Mouse (Mus musculus) G1E (cell line): ENCODE data around the gene Cic. TPM values are rescaled to one million over a fixed set of nuclear protein-coding genes. Genes with fewer than 3 reads are reported as not detected.

Experiments
- ATAC-seq: 2 replicates; pipeline ENCODE4 v1.8.0; 2016; ENCODE audit warnings: mild to moderate bottlenecking; ENCODE audit not compliant: insufficient number of reproducible peaks, poor library complexity, low FRiP score, severe bottlenecking; ENCODE audit errors: extremely low read depth
- DNase-seq: peaks from one replicate; pipeline ENCODE4 v3.0.0; 2012; ENCODE audit warnings: low spot score
- H3K27me3 ChIP-seq: 2 replicates; pipeline ENCODE4 v1.6.1; 2012; ENCODE audit warnings: mild to moderate bottlenecking, low read length, inconsistent platforms; ENCODE audit not compliant: insufficient read depth
- H3K36me3 ChIP-seq: replicated peaks from 2 replicates; pipeline ENCODE3; 2012; ENCODE audit warnings: mild to moderate bottlenecking, inconsistent platforms
- H3K4me1 ChIP-seq: 2 replicates; pipeline ENCODE4 v1.6.1; 2012; ENCODE audit warnings: low read depth, low read length, inconsistent platforms, mixed read lengths; ENCODE audit not compliant: insufficient read depth
- H3K4me3 ChIP-seq: 2 replicates; pipeline ENCODE4 v1.5.1; 2012; ENCODE audit warnings: low read depth, mild to moderate bottlenecking, inconsistent platforms, low read length, moderate library complexity, mixed read lengths
- H3K9me3 ChIP-seq: replicated peaks from 2 replicates; pipeline ENCODE4 v1.6.1; 2012; ENCODE audit warnings: inconsistent platforms
- CTCF ChIP-seq: IDR thresholded peaks from 2 replicates; pipeline ENCODE4 v1.5.1; 2012; ENCODE audit warnings: low read depth, low read length, inconsistent platforms, mixed read lengths
- GATA1 ChIP-seq: IDR thresholded peaks from 2 replicates; pipeline ENCODE4 v1.6.1; 2012; ENCODE audit warnings: borderline replicate concordance, low read length, inconsistent platforms, mixed read lengths
- GATA2 ChIP-seq: IDR thresholded peaks from 2 replicates; pipeline ENCODE4 v1.6.1; 2012; ENCODE audit warnings: low read depth, low read length, inconsistent platforms, borderline replicate concordance
- POLR2AphosphoS5 ChIP-seq: IDR thresholded peaks from 2 replicates; pipeline ENCODE4 v1.6.1; 2012; ENCODE audit warnings: low read depth, low read length, inconsistent platforms; ENCODE audit not compliant: insufficient replicate concordance
- TAL1 ChIP-seq: conservative IDR thresholded peaks from 2 replicates; pipeline ENCODE4 v1.6.1; 2012; ENCODE audit warnings: low read depth, low read length, inconsistent platforms, mixed read lengths
- polyA plus RNA-seq: library from polyadenylated mRNA; stranded (reverse); fragments of >175 nt; gene quantifications from 2 replicates; pipeline ENCODE4 v1.2.3, GENCODE M21; 2012
- total RNA-seq, 2 experiments: library from RNA; stranded (forward) in 1 of 2; stranded (reverse) in 1 of 2; fragments of 200-1000 nt in 1 of 2; fragments of >200 nt in 1 of 2; fragmentation: Nextera tagmentation in 1 of 2; gene quantifications; 2 replicates each; pipeline ENCODE4 v1.2.3; 2014 to 2017

Gene Cic
- total and polyA plus RNA-seq, 3 experiments, result 32.2 to 382 (median 160) TPM

DNA sequence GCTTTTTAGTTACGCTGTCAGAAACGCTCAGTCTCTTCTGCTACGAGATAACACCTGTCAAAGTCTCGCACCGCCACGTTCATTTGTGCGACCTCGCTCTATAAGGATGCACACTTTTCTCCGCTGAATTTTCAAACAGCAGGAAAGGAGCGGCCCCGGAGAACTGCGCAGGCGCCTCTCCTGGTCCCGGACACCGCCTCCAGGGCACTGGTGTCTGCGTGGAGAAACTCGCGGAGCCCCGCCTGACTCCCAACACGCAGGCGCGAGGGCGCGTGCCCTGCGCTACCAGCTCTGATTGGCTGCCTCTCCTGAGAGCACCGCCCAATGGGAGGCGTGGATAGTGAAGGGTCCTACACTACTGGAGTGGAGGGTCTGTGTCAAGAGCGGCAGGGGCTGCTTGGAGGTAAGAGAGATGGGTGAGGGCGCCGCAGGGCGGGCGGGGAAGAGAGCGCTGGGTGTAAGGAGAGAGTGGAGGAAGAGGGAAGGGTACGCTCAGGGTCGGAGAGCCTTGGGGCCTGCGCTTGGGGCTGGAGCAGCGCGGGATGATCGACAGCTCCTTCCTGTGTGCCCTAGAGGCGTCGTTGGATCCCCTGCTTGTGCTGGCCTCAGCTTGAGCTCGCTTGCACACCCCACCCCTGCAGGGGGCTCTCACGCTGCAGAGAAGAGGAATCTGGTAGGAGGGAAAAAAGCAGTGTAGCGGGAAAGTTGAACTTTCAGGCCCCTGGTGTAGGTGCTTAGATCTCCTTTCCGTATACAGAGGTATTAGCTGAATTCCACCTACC, 46.2 kb upstream of the Cic start, which contains the start of gene Zfp526:
Gene Zfp526 (plus strand): TSS at position 324 of the 782 bp plus-strand sequence.
- H3K9me3 ChIP-seq, result no peaks in the 10 kb centered on the region
- H3K4me3 ChIP-seq, result peak within 1 kb of the TSS; percentile 90
- TF ChIP-seq GATA1 (no peak), GATA2 (no peak), POLR2AphosphoS5 (no peak)
- peaks cover 79% of the 10 kb centered on the region for H3K4me1 ChIP-seq
- DNase-seq (peak; percentile 96), ATAC-seq (peak; percentile 70)
- no peaks in the 10 kb centered on the region for H3K27me3 ChIP-seq
- H3K36me3 ChIP-seq, result peaks cover 55% of the 10 kb centered on the region

DNA sequence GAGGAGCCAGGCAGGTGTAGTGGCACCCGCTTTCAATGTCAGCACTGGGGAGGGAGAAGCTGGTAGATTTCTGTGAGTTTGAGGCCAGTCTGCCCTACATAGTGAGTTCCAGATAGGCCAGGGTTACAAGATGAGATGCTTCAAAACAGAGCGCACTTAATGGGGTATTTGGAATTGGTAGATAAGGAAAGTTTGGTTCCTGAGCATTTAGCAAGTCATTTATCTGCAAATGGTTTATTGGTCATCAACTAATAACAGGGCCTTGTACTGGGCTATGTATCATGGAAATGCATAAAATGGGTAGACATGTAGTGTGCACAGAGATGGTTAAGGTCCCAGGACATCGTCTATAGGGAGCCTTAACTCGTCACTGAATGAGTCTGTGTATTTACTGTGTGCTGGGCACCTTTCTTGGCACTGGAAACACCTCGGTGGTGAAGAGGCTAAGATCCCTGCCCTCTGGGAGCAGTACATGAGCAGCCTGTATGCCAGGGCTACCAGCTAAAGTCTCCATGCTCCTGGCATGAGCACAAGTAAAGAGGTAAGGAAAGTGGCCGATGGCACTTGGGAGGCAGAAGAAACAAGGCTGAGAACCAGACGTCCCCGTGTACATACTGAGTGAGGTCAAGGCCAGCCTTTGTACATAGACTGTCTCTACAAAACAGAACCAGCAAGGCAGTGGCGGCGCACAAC, 45.1 kb upstream of the Cic start:
- peaks cover 88% of the 10 kb centered on the region for H3K4me1 ChIP-seq
- TF ChIP-seq TAL1 (peak; percentile 32), CTCF (no peak), GATA1 (no peak), POLR2AphosphoS5 (no peak), GATA2 (no peak)
- no peaks in the 10 kb centered on the region for H3K27me3 ChIP-seq
- no peaks in the 10 kb centered on the region for H3K9me3 ChIP-seq
- peak overlapping the region; percentile 90 for H3K4me3 ChIP-seq
- ATAC-seq, result no peak
- H3K36me3 ChIP-seq, result peaks cover 61% of the 10 kb centered on the region
- no peak for DNase-seq

DNA sequence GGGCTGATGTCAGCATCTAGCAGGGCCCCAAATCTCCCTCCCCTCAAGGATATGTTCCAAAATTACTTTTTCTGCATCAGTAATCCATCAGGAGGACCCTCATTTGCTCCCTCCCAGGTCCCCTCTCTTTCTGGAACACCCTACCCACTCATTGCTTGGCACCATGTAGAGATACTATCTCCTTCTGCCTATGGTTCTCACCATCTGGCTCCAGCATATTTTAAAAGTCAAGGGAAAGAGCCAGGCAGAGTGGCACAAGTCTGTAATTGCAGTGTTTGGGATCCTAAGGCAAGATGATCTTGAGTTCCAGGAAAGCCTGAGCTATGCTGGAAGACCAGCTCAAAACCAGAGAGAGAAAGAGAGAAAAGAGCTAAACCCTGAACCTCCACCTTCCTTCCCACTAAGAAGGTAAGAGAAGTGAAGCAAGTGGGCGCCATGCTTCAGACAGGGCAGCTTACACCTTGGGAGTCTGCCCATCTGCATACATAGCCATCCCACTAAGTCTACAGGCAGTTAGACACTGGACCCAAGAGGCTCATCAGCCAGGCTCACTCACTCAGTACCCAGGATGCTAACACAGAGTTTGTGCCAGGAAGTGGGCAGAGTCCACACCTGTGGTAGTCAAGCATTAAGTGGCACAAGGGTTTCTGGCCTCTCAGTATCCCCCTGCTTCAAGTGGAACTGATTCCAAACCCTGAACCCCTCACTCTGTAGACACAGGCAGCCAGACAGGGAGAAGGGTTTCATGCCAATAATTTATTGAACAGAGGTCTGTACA, 39.8 kb upstream of the Cic start:
- DNase-seq, result no peak
- Histone ChIP-seq H3K4me3 (peak overlapping the region; percentile 21; the same call in 1 of the 2 replicates), H3K36me3 (peaks cover 99% of the 10 kb centered on the region), H3K9me3 (no peaks in the 10 kb centered on the region), H3K27me3 (no peaks in the 10 kb centered on the region), H3K4me1 (peaks cover 92% of the 10 kb centered on the region)
- ATAC-seq, result no peak
- TF ChIP-seq GATA2 (no peak), POLR2AphosphoS5 (no peak), TAL1 (no peak), CTCF (no peak), GATA1 (no peak)

DNA sequence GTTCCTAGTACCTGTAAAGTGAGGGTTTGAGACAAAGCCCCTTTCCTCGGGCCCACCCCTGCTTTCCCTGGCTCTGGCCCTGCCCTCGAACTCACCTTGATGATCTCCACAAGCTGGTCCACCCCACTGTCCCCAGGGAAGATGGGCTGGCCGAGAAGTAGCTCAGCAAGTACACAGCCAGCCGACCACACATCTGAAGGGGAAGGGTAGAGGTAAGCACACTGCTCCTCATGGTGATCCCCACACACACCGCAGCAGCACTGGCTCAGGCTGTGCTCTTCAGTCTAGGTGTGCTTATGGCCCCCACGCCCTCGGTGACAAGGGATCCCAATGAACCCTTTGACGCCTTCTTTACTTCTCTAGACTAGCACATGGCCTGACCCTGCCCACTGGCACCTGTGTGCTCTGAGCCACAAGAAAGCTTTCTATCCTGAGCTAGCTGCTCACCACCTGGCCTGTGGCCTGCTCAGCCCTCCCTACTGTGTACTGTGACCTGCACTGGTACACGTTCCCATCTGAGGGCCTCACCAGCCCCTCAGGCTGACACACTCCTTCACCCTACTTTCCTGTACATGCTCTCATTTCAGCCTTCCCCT, 36.7 kb upstream of the Cic start:
- Histone ChIP-seq H3K27me3 (no peaks in the 10 kb centered on the region), H3K4me3 (0 out of 2 replicates have a peak overlapping the region, but pooled peaks have one; percentile 3), H3K4me1 (peaks cover 89% of the 10 kb centered on the region), H3K36me3 (peaks cover 100% of the 10 kb centered on the region), H3K9me3 (no peaks in the 10 kb centered on the region)
- no peak for ATAC-seq
- DNase-seq, result no peak
- no peak for TF ChIP-seq GATA1
- no peak for TF ChIP-seq POLR2AphosphoS5
- no peak for TF ChIP-seq GATA2
- no peak for TF ChIP-seq CTCF
- TF ChIP-seq TAL1, result no peak

DNA sequence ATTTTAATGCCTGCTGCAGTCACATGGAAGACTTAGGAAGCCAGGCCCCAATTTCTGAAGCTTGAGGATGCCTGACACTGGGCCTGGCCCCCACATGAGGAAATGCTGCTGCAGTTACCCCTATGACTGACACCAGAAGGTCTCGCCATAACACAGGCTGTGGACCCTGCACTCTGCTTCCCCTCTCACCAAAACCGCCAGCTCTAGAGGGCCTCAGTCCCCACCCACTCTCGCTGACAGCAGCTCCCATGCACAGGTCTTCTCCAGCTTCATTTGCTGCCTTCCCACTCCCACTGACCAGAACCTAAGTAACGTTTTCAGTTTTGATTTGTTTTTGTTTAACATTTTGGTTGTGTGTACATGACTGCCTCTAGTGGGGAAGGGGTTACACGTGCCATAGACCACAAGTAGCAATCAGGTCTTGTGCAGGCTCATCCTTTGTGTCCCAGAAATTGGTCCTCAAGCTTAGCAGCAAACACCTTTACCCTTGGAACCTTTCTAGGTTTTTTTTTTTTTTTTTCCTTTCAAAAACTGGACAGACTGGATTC, 35.3 kb upstream of the Cic start:
- DNase-seq, result no peak
- no peak for ATAC-seq
- no peak overlapping the region for H3K4me3 ChIP-seq
- peaks cover 82% of the 10 kb centered on the region for H3K4me1 ChIP-seq
- H3K36me3 ChIP-seq, result peaks cover 92% of the 10 kb centered on the region
- TF ChIP-seq TAL1 (no peak), GATA2 (no peak), POLR2AphosphoS5 (no peak), CTCF (no peak), GATA1 (no peak)
- no peaks in the 10 kb centered on the region for H3K9me3 ChIP-seq
- H3K27me3 ChIP-seq, result no peaks in the 10 kb centered on the region
